Mouse (Mus musculus): ENCODE data around the gene Sorbs2. TPM values are rescaled to one million over a fixed set of nuclear protein-coding genes. Genes with fewer than 3 reads are reported as not detected.
A peak's percentile ranks its signal among the peaks of the same experiment; 100 is the strongest.

The Sorbs2 gene
- polyA plus RNA-seq (2015; fragmentation: Nextera tagmentation; extraction: Ambion mirVana), result 11.9 and 13.3 TPM in 2 replicates

GRCm38 (mm10) chr8:45507634-45508321 is at the start of gene Sorbs2:
Sorbs2 (plus strand) TSS chr8:45507788.
- Histone ChIP-seq H3K4me2 (ENCODE audit: low read depth, low read length) (no peak within 1 kb of the TSS), H3K27ac (ENCODE audit: low read depth) (no peak within 1 kb of the TSS), H3K4me1 (ENCODE audit: insufficient read depth) (no peaks in the 10 kb centered on the region), H3K4me3 (ENCODE audit: low read depth, low read length) (no peak within 1 kb of the TSS), H3K36me3 (replicated peaks; ENCODE audit: insufficient read depth, low read length) (no peaks in the 10 kb centered on the region), H3K9me3 (ENCODE audit: low read length) (no peaks in the 10 kb centered on the region), H3K27me3 (ENCODE audit: insufficient read depth, low read length) (no peaks in the 10 kb centered on the region), H3K9ac (replicated peaks) (no peak within 1 kb of the TSS)
- TF ChIP-seq EP300 (IDR thresholded peaks at IDR 0.05; ENCODE audit: low read depth) (no peak), CTCF (IDR thresholded peaks at IDR 0.05; ENCODE audit: low read depth) (no peak)
- no peak for DNase-seq
- ATAC-seq, result no peak
- 30% methylated on average over 16 of the region's 16 CpGs for WGBS (ENCODE audit: insufficient replicate concordance)

DNA sequence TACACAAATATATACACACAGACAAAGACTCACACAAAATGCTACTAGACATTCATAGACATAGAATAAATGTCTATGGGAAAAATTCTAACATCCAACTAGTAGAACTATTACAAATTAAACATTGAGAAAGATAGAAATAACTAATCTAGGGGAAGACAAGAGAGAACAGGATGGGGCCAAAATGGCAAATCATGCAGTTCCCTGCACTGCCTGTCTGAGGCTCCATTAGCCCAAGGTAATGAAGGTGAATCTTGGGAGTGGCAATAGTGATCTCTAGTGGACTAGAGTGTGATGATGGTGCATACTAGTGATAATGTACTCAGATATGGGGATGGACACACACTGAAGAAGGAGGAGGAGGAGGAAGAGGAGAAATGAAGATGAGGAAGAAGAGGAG is 49.7 kb upstream of the Sorbs2 start:
- Histone ChIP-seq H3K9me3 (ENCODE audit: low read length) (no peaks in the 10 kb centered on the region), H3K36me3 (replicated peaks; ENCODE audit: insufficient read depth, low read length) (no peaks in the 10 kb centered on the region), H3K27ac (ENCODE audit: low read depth) (no peak overlapping the region), H3K4me3 (ENCODE audit: low read depth, low read length) (no peak overlapping the region), H3K27me3 (ENCODE audit: insufficient read depth, low read length) (no peaks in the 10 kb centered on the region), H3K9ac (replicated peaks) (no peak overlapping the region), H3K4me1 (ENCODE audit: insufficient read depth) (no peaks in the 10 kb centered on the region), H3K4me2 (ENCODE audit: low read depth, low read length) (no peak overlapping the region)
- DNase-seq, result no peak
- TF ChIP-seq EP300 (IDR thresholded peaks at IDR 0.05; ENCODE audit: low read depth), result no peak
- peak; percentile 21; the same call in 1 of the 2 replicates for TF ChIP-seq CTCF (IDR thresholded peaks at IDR 0.05; ENCODE audit: low read depth)
- ATAC-seq, result no peak

DNA sequence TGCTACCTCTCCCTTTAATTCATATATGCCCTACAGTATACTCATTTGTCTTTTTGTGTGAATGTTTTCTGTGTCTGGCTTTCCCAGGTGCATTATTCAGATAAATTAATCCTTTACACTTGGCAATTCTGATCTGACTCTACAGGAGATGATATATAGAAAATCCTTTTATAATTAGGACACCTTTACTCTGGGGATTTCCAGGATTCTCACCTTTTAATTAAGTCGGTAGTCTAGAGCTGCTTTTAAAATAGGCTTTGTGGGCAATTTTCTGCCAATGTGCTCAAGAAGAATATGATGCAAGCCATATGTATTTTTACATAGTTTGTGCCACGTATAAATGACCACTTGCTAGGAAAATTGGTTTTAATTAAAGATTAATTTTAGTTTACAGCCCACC is 38.6 kb upstream of the Sorbs2 start:
- Histone ChIP-seq H3K9me3 (ENCODE audit: low read length) (no peaks in the 10 kb centered on the region), H3K4me2 (ENCODE audit: low read depth, low read length) (no peak overlapping the region), H3K4me1 (ENCODE audit: insufficient read depth) (no peaks in the 10 kb centered on the region), H3K27ac (ENCODE audit: low read depth) (no peak overlapping the region), H3K27me3 (ENCODE audit: insufficient read depth, low read length) (no peaks in the 10 kb centered on the region), H3K4me3 (ENCODE audit: low read depth, low read length) (no peak overlapping the region), H3K9ac (replicated peaks) (no peak overlapping the region), H3K36me3 (replicated peaks; ENCODE audit: insufficient read depth, low read length) (no peaks in the 10 kb centered on the region)
- WGBS (ENCODE audit: insufficient replicate concordance), result 69% methylated on average over 2 of the region's 2 CpGs
- DNase-seq (no peak), ATAC-seq (no peak)
- no peak for TF ChIP-seq CTCF (IDR thresholded peaks at IDR 0.05; ENCODE audit: low read depth)

DNA sequence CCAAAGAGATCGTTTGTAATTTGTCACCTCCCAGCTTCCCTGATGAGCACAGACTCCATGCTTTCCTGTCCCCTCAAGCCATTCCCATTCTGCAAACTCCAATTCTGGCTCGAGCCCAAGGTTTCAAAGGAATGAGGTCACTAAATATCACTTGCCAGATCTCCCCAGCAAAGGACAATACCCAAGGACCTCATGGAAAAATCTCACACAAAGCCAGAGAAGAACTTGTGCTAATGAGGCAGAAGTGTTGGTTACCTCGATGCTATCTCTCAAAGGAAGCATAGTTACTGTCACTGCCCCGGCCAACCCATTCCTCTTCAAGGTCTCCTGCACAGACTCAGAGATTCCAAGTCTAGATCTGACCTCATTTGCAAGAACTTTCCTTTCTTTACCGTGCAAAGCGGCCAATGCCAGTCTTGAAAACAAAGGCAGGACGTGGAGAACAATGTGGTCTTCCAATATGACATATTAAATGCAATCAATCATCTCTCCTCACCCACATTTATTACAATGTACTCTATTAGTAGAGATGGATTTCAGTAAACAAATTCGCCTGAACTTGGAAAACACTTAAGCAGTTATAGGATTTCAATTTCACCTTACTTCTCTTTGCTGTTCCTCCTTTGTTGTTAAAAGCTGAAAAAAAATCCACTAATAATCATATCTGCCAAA is 37.9 kb upstream of the Sorbs2 start:
- H3K4me3 ChIP-seq (ENCODE audit: low read depth, low read length), result no peak overlapping the region
- no peaks in the 10 kb centered on the region for H3K36me3 ChIP-seq (replicated peaks; ENCODE audit: insufficient read depth, low read length)
- TF ChIP-seq CTCF (IDR thresholded peaks at IDR 0.05; ENCODE audit: low read depth), result no peak
- H3K9me3 ChIP-seq (ENCODE audit: low read length), result no peaks in the 10 kb centered on the region
- WGBS (ENCODE audit: insufficient replicate concordance), result 54% methylated on average over 8 of the region's 8 CpGs
- no peaks in the 10 kb centered on the region for H3K27me3 ChIP-seq (ENCODE audit: insufficient read depth, low read length)
- no peak for ATAC-seq
- no peak for DNase-seq
- H3K9ac ChIP-seq (replicated peaks), result no peak overlapping the region
- H3K4me1 ChIP-seq (ENCODE audit: insufficient read depth), result no peaks in the 10 kb centered on the region
- no peak overlapping the region for H3K4me2 ChIP-seq (ENCODE audit: low read depth, low read length)
- H3K27ac ChIP-seq (ENCODE audit: low read depth), result no peak overlapping the region

DNA sequence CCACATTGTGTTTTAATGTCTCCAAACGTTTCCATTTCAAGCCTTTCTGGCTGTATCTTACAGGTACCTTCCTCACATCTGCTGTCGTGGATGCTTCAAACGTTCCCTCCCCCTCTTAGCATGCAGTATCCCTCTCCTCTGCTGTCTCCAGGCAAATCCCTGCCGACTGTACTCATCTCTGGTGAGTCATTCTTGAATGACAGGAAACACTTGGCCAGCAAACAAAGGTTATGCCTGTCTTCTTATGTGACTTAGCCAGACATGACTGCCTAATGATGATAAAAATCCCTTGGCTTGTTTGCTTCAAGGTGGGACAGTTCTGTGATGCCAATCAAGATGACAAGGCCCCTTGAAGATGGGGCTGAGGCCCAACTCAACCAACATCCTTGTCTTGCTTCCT is 26.7 kb upstream of the Sorbs2 start:
- Histone ChIP-seq H3K36me3 (replicated peaks; ENCODE audit: insufficient read depth, low read length) (no peaks in the 10 kb centered on the region), H3K4me3 (ENCODE audit: low read depth, low read length) (no peak overlapping the region), H3K9me3 (ENCODE audit: low read length) (no peaks in the 10 kb centered on the region; the same call in 1 of the 2 replicates), H3K4me2 (ENCODE audit: low read depth, low read length) (no peak overlapping the region), H3K27ac (ENCODE audit: low read depth) (no peak overlapping the region), H3K4me1 (ENCODE audit: insufficient read depth) (no peaks in the 10 kb centered on the region), H3K9ac (replicated peaks) (no peak overlapping the region), H3K27me3 (ENCODE audit: insufficient read depth, low read length) (no peaks in the 10 kb centered on the region)
- no peak for TF ChIP-seq EP300 (IDR thresholded peaks at IDR 0.05; ENCODE audit: low read depth)
- no peak for TF ChIP-seq CTCF (IDR thresholded peaks at IDR 0.05; ENCODE audit: low read depth)
- ATAC-seq (no peak), DNase-seq (no peak)
- 48% methylated on average over 4 of the region's 4 CpGs for WGBS (ENCODE audit: insufficient replicate concordance)

DNA sequence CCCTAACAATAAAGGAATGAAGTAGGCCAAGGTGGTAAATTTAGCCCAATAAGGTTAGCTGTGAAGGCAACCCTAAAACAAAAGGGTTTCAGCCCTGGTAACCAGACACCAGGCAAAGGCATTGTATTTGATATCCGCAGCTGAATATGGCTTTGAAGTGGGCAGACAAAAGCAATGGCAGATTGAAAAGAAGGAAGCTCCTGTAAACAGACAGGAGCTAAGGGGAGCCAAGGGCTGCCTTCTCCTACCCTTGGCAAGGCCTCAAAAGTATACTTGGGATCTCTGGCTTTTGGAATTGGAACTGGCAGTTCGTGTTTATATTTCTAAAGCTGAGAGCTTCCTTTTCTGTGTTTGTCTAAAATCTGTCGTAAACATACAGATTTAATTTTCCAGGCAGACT is 21.3 kb upstream of the Sorbs2 start:
- H3K36me3 ChIP-seq (replicated peaks; ENCODE audit: insufficient read depth, low read length), result no peaks in the 10 kb centered on the region
- DNase-seq, result no peak
- no peak overlapping the region for H3K4me3 ChIP-seq (ENCODE audit: low read depth, low read length)
- TF ChIP-seq EP300 (IDR thresholded peaks at IDR 0.05; ENCODE audit: low read depth), result no peak
- TF ChIP-seq CTCF (IDR thresholded peaks at IDR 0.05; ENCODE audit: low read depth), result no peak
- H3K4me1 ChIP-seq (ENCODE audit: insufficient read depth), result no peaks in the 10 kb centered on the region
- no peak overlapping the region for H3K4me2 ChIP-seq (ENCODE audit: low read depth, low read length)
- no peaks in the 10 kb centered on the region for H3K27me3 ChIP-seq (ENCODE audit: insufficient read depth, low read length)
- no peaks in the 10 kb centered on the region; the same call in 1 of the 2 replicates for H3K9me3 ChIP-seq (ENCODE audit: low read length)
- no peak for ATAC-seq
- H3K27ac ChIP-seq (ENCODE audit: low read depth), result no peak overlapping the region
- no peak overlapping the region for H3K9ac ChIP-seq (replicated peaks)
- 76% methylated on average over 3 of the region's 3 CpGs for WGBS (ENCODE audit: insufficient replicate concordance)

Data from liver, postnatal 0 days (tissue).